Mouse (Mus musculus) kidney, adult 9 months (tissue): Measurements from ENCODE around the gene Col23a1.

ENCODE experiments used
- DNase-seq: peaks from one replicate; pipeline ENCODE4 v3.0.0; 2022

Gene Col23a1

DNA sequence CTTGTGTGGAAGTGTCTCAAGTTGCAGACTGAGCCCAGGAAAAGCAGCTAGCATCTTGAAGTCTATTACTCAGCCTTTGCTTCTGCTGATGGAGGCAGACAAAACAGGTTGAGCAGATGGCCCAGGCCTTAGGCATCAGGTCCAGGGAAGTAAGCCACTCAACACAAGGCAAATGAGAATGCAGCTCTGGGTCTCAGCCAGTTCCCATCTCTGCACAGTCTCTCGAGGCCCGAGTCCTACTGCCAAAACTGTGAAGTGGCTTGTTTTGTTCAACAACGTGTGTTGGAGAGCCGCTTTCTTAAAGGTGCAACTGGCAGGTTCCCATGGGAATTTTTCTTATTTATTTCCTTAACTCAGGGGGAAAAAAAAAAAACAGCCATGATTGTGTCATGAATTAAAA, 101.8 kb downstream of the Col23a1 start:
- DNase-seq = no peak

DNA sequence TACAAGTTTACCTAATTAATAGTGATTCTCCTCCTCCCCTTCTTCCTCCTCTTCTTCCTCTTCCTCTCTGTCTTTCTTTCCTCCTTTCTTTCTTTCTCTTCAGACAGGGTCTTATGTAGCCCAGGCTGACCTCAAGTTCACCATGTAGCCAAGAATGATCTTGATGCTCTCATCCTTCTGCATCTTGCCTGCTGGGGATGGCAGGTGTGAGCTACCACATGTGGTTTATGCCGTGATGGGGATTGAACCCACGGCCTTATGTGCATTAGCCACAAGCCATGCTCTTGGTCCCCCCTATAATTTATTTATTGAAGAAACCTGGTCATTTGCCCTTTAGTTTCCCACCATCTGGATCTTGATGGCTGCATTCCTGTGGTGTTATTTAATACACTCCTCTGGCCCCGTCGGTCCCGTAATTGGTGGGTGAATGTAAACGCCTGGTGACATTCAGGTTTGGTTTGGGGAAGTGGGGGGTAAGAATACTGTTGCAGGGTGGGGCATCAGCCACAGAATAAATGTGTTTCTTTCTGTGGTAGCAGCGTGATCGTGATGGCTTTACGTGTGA, 104.7 kb downstream of the Col23a1 start:
- DNase-seq = no peak

DNA sequence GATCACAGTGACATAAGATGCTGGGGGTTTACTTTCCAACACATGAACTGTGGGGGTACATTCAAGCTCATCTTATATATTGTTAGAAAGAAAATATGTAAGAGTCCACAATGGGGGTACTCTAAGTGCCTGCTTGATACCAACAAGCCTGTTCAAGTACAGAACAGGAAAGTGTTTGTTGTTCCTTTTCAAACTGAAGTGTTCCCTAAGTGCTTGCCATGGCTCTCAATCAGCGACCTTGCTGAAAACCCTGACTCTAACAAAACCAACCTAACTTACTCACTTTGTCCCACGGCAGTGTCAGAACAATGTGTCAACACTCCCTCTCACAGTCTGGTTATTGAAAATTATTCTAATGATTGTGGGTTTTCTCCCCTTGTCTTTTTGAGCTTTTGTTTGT, 106.7 kb downstream of the Col23a1 start:
- no peak for DNase-seq

DNA sequence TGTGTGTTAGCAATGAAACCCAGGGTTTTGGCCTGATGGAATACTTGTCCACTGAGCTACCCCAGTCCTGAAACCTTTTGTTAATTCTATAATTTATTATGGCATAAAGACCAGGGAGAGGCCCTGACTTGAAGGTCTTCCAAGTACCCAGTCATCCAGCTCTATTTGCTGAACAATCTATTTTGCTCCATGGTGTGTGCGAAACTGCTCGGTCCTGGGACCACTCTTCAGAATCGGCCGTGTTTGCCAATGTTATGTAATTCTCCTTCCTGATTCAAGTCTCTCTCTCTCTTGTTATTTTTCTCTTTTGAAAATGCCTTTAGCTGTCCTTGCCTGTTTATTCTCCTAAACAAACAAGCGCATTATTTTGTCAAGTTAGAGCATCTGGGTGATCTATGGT, 108.4 kb downstream of the Col23a1 start:
- no peak for DNase-seq

DNA sequence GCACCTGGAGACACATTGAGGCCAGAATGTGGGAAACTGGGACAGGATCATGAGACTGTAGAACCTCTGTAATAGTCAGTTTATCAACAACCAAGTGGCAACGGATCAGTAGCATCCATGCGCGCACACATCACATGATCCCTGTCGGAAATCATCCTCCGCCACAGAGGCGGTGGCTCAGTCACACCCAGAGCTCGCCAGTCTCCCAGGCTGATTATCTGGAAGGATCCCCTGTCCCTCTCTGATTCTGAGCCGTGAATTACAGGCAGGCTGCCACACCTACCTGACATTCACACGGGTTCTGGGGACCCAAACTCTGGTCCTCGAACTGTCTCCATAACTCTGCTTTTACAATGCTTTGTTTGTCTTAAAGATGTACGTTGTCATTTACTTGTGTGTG, 110.6 kb downstream of the Col23a1 start:
- DNase-seq = no peak

DNA sequence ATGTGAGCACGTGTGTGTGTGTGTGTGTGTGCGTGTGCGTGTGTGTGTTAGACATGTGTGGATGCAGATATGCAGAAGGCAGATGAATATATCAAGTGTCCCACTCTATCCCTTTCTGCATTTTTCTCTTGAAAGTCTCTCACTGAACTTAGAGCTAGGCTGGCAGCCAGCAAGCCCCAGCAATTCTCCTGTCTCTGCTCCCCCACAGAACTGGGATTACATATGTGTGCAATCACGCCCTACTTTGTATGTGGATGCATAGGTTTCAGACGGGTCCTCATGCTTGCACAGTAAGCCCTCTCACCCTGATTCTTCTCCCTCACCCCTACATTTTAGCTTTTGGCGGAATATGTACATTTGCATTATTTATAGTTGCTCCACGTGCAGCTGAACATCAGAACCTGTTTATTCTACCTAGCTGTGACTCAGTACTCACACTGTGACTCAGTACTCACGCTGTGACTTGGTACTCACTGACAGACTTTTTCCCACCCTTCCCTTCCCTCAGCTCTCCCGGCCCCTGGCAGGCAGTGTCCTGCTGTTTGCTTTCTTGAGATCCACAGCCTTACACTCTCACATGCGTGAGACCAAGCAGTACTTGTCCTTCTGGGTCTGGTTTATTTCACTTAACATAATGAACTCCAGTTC, 111.9 kb downstream of the Col23a1 start:
- DNase-seq = no peak

DNA sequence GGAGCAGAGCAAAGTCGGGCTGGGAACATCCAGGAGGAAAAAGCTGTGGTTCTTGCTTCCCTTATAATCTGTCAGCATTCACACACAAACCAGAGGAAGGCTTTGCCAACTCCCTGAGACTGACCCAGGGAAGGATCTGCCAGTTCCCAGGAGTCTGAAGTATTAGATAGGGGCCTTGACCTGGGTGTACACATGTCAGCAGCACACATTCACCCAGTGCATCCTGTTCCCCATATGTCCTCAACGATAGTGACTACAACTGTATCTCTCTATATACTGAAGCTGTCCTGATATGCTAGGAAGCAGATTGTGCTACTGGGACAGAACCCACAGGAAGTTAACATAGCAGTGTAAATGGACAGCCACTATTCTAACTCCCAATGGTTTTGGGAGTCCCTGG, 114.2 kb downstream of the Col23a1 start:
- DNase-seq = no peak

DNA sequence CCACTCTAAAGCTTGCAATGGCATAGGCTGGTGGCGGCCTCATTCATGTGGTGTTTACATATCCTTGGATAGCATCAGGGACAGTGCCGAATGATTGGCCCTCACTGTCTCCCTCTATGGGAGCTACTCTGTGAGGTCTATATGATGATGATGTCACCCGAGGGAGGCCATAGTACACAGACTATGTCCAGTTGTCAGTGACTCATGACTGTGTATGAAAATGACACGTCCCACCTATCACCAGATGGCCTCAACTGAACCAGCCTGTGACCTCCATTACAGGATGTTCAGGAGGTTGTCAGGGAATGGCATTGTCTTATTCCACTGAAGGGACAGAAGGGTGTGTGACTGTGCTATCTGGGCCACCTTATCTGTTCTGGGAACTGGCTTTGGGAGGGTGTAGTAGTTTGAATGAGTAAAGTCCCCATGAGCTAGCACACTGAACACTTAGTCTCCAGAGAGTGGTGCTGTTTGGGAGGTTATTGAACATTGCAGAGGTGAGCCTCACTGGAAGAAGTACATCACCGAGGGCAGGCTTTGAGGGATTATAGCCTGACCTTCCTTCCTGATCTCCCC, 115.2 kb downstream of the Col23a1 start:
- no peak for DNase-seq

DNA sequence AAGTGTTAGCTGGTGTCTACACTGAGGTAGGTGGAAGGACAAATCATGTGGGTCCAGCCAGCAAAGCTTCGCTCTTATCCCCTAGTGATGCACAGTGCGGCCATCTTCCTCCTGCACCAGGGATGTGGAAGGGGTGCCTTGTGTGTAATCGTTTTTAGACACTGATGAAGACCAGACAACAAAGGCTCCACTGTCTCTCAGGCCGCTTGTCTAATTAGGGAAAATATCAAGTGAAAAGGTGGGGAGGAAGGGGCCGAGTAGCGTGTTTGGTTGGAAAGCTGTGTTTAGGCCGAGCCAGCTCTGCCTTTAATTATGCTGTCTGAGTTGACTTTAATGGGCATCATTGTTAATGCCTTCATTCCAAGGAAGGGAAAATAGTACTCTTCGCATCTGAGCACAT, 116.8 kb downstream of the Col23a1 start:
- DNase-seq = no peak

DNA sequence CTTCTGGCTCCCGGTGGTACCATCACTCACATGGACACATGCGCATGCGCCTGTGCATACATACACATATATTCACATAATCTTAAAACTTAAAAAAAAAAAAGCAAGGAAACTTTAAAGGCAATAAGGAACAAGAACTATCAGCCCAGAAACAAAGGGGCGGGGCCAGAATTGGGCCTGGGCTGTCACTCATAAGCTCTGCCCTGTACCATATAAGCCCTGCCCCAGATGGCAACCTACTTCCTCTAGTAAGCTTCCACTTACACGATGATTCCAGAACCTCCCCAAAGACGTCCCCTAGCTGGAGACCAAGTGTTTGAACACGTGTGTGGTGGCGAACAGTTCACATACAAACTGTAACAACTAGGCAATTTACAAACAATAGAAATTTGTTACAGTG, 117.6 kb downstream of the Col23a1 start:
- no peak for DNase-seq

DNA sequence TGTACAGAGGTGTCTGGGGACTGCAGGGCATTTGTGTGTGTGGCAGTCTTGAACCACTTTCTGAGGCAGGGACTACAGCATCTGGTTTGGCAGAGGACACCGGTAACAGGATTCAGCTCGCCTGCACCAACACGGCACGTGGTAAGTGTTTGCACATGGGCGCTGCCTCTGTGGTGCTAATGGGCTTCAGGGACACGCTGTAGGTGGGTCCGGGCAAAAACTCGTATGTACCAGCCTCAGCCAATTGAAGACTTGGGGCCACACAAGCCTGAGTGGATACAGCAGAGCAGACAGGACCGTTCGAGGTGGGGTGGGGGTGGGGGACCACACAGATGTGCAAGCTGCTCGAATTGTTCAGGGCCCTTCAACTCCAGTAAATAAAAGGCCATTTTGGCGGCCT, 121.1 kb downstream of the Col23a1 start:
- DNase-seq = no peak

DNA sequence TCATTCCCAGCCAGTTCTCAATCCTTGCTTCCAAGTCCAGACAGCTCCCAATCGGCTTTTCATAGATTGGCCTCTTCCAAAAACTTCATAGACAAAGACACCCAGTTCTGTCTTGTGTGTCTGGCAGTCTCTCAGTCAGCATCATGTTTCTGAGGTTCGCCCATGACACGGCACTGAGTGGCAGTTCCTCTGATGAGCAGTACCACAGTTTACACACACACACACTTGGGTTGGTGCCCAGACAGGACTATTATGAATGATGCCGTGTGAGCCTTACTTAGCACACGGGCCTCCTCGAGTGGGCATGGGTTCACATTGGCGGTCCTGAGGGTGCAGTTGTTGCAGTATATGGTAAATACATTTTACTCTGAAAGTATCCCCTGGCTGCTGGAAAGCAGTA, 124.8 kb downstream of the Col23a1 start:
- no peak for DNase-seq

DNA sequence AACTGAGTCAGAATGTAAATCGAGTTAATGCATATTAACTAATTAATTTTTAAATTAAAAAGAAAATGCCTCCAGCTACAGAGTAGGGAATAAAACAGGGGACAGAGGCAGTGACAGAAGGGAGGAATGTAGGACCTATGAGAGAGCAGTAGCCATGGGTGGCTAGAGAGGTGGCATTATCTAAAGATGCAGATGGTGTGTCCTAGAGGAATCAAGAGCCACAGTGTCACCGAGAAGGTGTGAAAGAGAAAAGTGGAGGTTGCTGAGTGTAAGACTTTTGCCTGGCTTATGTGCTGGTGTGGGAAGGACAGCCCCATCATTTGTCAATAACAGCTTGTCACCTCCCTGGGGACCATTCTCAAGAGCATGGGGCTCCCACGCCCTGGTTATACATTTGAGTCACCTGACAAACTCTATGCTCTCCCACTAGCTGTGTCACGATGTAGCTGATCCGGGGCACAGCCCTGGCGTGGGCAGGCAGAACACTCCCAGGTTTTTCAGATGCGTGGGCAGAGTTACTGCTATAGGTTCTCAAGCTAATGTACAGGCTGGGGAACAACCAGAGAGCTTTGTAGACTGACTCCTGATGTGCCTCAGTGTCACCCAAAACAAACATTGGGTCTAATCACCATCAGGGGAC, 125.4 kb downstream of the Col23a1 start:
- no peak for DNase-seq

DNA sequence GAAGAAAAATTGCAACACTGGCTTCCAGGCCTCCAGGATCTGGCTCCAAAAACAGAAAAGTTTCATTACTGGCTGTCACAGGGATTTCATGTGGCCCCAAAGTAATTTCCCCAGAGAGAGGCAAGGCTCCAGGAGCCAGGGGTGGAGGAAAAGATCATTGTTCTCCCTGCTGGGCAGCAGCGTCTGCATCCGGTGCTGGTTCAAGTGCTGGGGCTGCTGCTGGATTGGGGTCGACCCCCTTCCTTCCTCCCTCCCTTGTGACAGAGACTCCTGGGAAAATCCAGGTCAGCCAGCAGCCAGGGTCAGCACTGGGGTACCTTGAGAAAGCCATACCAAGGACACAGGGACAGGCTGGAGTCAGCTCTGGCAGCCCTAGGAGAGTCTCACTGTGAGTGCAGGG, 129.1 kb downstream of the Col23a1 start:
- DNase-seq = no peak

DNA sequence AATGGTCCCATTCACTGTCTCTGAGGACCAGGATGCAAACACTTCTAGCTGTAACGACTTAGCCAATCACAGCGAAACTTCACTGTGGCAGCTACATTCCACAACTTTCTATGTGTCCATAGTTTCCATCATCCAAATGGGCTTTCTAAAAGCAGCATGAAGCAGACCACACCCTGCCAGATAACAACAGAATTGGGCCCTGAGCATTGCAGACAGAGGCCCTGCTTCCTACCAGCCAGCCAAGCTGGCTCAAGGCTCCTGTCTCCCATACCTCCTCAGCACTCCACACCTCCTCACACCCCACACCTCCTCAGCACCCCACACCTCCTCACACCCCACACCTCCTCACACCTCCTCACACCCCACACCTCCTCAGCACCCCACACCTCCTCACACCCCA, 132.2 kb downstream of the Col23a1 start:
- no peak for DNase-seq

DNA sequence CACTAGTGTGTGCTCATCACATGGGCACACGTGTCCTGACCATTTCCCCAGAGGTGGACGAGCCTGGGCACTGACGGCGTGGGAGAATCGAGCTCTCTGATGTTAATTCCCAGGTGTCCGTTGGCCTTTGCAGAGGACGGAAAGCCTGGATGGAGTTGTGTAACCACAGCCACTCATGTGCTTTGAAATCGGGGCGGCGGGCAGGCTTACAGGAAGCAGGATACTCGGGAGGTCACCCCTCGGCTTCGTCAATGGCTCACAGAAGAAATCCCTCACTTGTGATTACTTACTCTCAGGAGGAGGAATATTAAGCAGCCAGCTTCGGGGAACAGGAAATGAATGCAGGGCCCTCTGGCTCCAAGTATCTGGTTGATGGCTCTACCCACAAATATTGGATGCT, 133.0 kb downstream of the Col23a1 start:
- no peak for DNase-seq

DNA sequence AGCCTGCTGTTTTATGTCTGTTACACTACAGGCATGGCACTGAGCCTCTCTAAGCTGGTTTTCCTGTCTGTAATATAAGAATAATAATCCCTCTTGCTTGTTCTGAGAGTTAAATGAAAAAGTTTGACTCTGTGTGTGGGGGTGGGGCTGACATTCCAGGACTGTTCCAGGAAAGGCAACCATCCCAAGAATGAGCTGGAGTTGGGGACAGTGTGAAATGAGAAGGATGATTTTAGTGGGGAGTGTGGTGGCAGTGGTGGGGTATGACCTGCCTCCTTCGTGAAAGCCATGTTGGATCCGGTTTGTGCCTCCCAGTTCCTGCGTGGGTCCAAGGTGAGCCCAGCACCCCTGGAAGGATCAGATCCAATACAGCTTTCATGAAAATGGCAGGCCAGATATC, 136.4 kb downstream of the Col23a1 start:
- DNase-seq = no peak

DNA sequence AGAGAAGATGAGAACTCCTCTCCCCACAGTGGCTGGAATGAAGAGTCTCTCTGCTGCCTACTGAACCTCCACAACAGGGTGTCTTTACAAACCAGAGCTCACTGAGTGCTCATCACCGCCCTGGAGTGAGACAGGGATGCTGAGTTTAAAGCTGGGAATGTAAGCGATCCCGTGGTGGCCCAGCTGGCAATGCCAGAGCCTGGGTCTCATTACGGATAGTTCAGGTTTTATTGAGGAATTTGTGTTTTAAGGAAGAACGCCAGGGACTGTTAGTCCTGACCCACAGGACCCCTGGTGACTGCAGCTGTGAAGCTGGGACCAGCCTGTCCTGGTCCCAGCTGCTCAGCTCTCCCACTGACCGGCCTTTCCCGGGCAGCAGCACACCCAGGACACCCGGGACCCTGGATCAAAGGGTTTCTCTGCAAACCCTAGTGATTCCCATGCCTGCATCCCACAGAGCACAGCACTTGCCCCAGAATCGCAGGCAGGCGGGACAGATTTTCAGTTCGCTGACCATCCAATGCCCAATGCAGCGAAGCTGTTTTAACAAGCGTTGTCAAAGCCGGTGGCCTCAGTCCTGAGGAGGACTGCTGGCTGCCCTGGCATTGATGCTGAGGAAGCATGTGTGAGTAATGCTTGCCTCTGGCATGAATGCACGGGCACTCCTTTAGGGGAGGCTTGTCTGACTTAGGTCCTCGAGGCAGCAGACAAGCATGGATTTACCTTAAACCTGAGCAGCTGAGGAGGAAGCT, 139.9 kb downstream of the Col23a1 start:
- DNase-seq = no peak

DNA sequence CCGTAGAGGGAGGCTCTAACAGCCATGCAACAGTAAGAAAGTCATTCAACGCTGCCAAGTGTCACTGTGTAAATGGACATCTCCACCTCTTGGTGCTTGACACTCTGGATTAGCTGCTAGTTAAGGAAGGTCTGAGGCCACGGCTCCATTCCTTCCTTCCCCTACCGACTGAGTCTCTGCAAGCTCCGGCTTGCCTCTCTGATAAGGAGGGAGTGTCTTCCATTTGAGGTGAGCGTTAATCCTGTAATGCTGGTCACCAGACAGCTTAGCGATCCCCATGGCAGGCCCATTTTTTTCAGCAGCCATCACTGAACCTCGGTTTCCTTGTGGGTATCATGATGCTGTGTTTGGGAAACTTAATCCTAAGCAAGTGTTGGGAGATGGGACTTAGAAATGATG, 140.5 kb downstream of the Col23a1 start:
- DNase-seq = no peak

DNA sequence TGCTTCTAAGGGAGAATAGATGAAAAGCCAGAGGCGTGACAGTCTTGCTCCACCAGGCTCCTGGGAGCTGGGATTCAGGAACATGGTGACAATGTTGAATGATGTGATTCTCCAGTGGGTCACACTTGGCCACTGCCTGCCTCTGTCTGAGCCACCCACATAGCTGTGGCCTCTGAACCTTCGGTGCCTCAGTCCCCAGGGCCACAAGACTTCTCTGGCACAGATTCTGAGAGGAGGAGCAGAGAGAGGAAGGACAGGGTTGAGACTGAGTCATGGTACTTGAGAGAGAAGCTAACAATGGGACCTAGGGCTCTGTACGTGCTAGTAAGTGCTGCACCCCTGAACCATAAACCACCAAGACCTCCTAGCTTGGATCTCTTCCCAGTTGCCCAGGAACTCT, 141.6 kb downstream of the Col23a1 start:
- DNase-seq = no peak

DNA sequence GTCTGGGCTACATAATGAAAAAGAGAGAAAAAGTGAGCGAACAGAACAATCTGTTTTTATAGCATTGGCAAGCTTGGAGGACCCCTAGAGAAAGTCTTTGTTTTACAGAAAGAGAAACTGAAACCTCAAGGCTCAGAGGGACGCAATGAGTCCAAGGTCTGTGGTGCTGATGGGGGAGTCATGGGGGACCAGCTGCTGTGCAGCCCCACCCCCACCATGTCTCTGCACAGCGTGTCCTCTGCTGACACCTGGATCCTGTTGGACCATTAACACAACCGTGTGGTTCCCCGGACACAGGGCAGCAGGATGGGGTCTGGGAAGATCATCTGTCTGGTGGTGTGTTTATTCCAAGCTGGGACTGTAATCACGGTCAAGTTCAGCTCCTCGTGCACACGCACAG, 142.2 kb downstream of the Col23a1 start:
- no peak for DNase-seq

DNA sequence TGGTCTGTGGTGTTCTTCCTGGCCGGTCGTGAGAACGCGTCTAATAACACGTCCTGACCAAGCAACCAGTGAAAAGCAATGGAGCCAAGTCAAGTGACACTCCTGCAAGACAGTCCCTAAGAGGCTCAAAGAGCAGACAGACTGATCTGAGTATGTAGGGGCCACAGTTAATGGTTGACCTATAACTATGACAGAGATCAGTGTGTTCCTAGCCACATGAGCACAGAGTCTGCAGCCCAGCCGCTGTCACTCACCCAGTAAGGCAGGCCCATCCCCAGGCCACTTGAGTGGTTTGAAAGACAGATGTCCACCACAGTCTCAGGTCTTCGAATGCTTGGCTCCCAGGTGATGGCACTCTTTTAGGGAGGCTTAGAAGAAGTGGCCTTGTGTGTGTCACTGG, 152.3 kb downstream of the Col23a1 start:
- peak; percentile 52 for DNase-seq

DNA sequence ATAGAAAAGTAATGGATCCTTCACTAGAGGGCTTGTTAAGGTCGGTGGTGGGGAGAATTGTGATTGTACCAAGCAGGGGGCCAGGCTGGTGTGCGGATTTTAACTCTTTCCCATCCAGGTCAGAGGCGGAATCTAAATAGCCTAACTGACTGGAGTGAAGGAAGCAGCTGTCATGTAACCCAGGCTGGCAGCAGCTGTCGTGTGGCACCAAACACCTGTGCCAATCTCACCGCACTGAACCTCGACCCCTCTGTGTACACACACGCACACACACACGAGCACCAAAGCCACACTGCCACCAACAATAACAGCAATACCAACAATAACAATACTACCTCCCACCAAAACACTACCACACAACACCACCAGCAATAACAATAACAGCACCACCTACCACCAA, 152.9 kb downstream of the Col23a1 start:
- DNase-seq = no peak

DNA sequence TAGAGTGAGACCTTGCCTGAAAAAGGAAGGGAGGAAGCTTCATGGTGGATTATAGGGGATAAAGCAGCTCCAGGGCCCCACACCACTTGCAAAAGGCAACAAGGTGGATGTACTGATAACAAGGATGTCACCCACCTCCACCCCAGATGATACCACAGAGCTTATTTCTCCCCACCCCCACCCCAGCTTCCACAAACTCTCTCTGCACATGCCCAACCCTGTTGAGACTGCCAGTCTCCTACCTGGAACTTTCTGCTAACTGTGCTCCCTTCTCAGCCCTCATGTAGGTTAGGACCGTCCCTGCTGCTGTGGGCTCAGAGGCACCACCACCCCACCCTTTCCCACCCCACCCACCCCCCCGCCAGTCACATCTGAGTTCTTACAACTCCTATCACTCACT, 154.1 kb downstream of the Col23a1 start:
- DNase-seq = no peak
